Mouse (Mus musculus) bone marrow, adult 2 months (tissue): ENCODE data around the gene Adad2.

Experiments
- CTCF ChIP-seq: fragments of 200-500 bp; IDR thresholded peaks from 2 replicates; pipeline ENCODE4 v1.5.1; 2011; ENCODE audit warnings: low read length, control low read depth; ENCODE audit not compliant: control insufficient read depth, insufficient read depth
- POLR2A ChIP-seq: fragments of 200-500 bp; IDR thresholded peaks from 2 replicates; pipeline ENCODE4 v1.6.1; 2011; ENCODE audit warnings: low read depth, mild to moderate bottlenecking, control low read depth, low read length, borderline replicate concordance; ENCODE audit not compliant: control insufficient read depth

DNA sequence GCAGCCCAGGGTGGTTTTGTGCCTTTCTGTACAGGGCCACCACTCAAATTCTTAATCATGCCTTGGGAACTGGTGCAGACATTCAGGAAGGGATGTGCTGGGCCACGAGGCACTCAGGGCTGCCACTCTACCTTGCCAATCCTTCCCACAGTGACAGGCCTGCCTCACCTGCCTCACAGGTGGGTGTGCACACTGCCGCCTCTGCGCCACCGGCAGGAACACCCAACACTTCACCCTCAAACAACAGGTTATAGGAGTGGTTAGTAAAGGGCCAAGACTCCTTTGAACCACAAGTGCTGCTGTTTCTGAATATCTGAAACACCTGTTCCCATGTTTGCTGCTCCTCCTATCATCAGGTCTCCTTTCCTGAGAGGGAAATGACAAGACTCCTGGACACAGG, 40.1 kb upstream of the Adad2 start:
- TF ChIP-seq POLR2A (no peak), CTCF (no peak)
